Mouse (Mus musculus): Measurements from ENCODE around the gene A4gnt. TPM values are rescaled to one million over a fixed set of nuclear protein-coding genes. Genes with fewer than 3 reads are reported as not detected.

The A4gnt gene
- total and polyA plus RNA-seq, 2 experiments from 2014 or later, result 0.57 TPM; not detected in 1

GRCm38 (mm10) chr9:99622034-99622433, 9.7 kb downstream of the A4gnt start:
- WGBS, result 89% methylated on average over 1 of the region's 1 CpGs
- DNase-seq (no peak), ATAC-seq (no peak)
- H3K9me3 ChIP-seq (ENCODE audit: low read length), result no peaks in the 10 kb centered on the region
- no peak overlapping the region for H3K27ac ChIP-seq (ENCODE audit: low read depth, low read length)
- no peak overlapping the region for H3K4me2 ChIP-seq (ENCODE audit: low read depth)
- H3K4me1 ChIP-seq (ENCODE audit: insufficient read depth), result no peaks in the 10 kb centered on the region
- no peak for TF ChIP-seq CTCF (IDR thresholded peaks at IDR 0.05; ENCODE audit: low read depth)
- H3K36me3 ChIP-seq (ENCODE audit: insufficient read depth), result no peaks in the 10 kb centered on the region
- no peak overlapping the region for H3K9ac ChIP-seq
- no peak overlapping the region for H3K4me3 ChIP-seq (ENCODE audit: low read depth, low read length)
- H3K27me3 ChIP-seq (ENCODE audit: insufficient read depth, low read length), result no peaks in the 10 kb centered on the region

GRCm38 (mm10) chr9:99622966-99623365, 10.7 kb downstream of the A4gnt start:
- no peak for TF ChIP-seq CTCF (IDR thresholded peaks at IDR 0.05; ENCODE audit: low read depth)
- no peak overlapping the region for H3K27ac ChIP-seq (ENCODE audit: low read depth, low read length)
- DNase-seq (no peak), ATAC-seq (no peak)
- 37% methylated on average over 2 of the region's 2 CpGs for WGBS
- H3K9ac ChIP-seq, result no peak overlapping the region
- no peaks in the 10 kb centered on the region for H3K27me3 ChIP-seq (ENCODE audit: insufficient read depth, low read length)
- H3K9me3 ChIP-seq (ENCODE audit: low read length), result no peaks in the 10 kb centered on the region
- H3K36me3 ChIP-seq (ENCODE audit: insufficient read depth), result no peaks in the 10 kb centered on the region
- no peak overlapping the region for H3K4me2 ChIP-seq (ENCODE audit: low read depth)
- no peak overlapping the region for H3K4me3 ChIP-seq (ENCODE audit: low read depth, low read length)
- no peaks in the 10 kb centered on the region for H3K4me1 ChIP-seq (ENCODE audit: insufficient read depth)

- Histone ChIP-seq H3K9ac (no peak overlapping the region), H3K9me3 (ENCODE audit: low read length) (no peaks in the 10 kb centered on the region), H3K27me3 (ENCODE audit: insufficient read depth, low read length) (no peaks in the 10 kb centered on the region), H3K4me1 (ENCODE audit: insufficient read depth) (no peaks in the 10 kb centered on the region), H3K36me3 (ENCODE audit: insufficient read depth) (no peaks in the 10 kb centered on the region), H3K27ac (ENCODE audit: low read depth, low read length) (no peak overlapping the region), H3K4me3 (ENCODE audit: low read depth, low read length) (no peak overlapping the region), H3K4me2 (ENCODE audit: low read depth) (no peak overlapping the region)
- no peak for DNase-seq
- WGBS, result 77% methylated on average over 6 of the region's 6 CpGs
- ATAC-seq, result no peak
- TF ChIP-seq CTCF (IDR thresholded peaks at IDR 0.05; ENCODE audit: low read depth), result no peak
Observed at GRCm38 (mm10) chr9:99624117-99624516, 11.8 kb downstream of the A4gnt start.

GRCm38 (mm10) chr9:99628581-99628980, 16.3 kb downstream of the A4gnt start:
- no peak for TF ChIP-seq CTCF (IDR thresholded peaks at IDR 0.05; ENCODE audit: low read depth)
- Histone ChIP-seq H3K4me1 (ENCODE audit: insufficient read depth) (no peaks in the 10 kb centered on the region), H3K27ac (ENCODE audit: low read depth, low read length) (peak overlapping the region; percentile 89; the same call in 1 of the 2 replicates), H3K9me3 (ENCODE audit: low read length) (no peaks in the 10 kb centered on the region), H3K27me3 (ENCODE audit: insufficient read depth, low read length) (no peaks in the 10 kb centered on the region), H3K36me3 (ENCODE audit: insufficient read depth) (no peaks in the 10 kb centered on the region), H3K4me3 (ENCODE audit: low read depth, low read length) (no peak overlapping the region), H3K4me2 (ENCODE audit: low read depth) (peak overlapping the region; percentile 76), H3K9ac (no peak overlapping the region)
- ATAC-seq, result no peak
- 52% methylated on average over 4 of the region's 4 CpGs for WGBS
- DNase-seq, result no peak

- H3K4me1 ChIP-seq (ENCODE audit: insufficient read depth), result no peaks in the 10 kb centered on the region
- H3K9me3 ChIP-seq (ENCODE audit: low read length), result no peaks in the 10 kb centered on the region
- peak within 1 kb of the TSS; percentile 62 for H3K4me3 ChIP-seq (ENCODE audit: low read depth, low read length)
- H3K9ac ChIP-seq, result peak within 1 kb of the TSS; percentile 76
- H3K36me3 ChIP-seq (ENCODE audit: insufficient read depth), result no peaks in the 10 kb centered on the region; the same call in 1 of the 2 replicates
- ATAC-seq (peak; percentile 94), DNase-seq (peak; percentile 86)
- peak within 1 kb of the TSS; percentile 76 for H3K4me2 ChIP-seq (ENCODE audit: low read depth)
- H3K27ac ChIP-seq (ENCODE audit: low read depth, low read length), result peak within 1 kb of the TSS; percentile 89
- no peak for TF ChIP-seq CTCF (IDR thresholded peaks at IDR 0.05; ENCODE audit: low read depth)
- WGBS, result 2% methylated on average over 44 of the region's 44 CpGs
- H3K27me3 ChIP-seq (ENCODE audit: insufficient read depth, low read length), result no peaks in the 10 kb centered on the region
Observed at GRCm38 (mm10) chr9:99629281-99630011, 17.1 kb downstream of the A4gnt start, which contains the start of gene Dzip1l. Gene Dzip1l, plus strand, starts transcription at chr9:99629496.

GRCm38 (mm10) chr9:99630071-99630470, 17.8 kb downstream of the A4gnt start:
- DNase-seq (no peak), ATAC-seq (peak; percentile 9)
- no peaks in the 10 kb centered on the region for H3K4me1 ChIP-seq (ENCODE audit: insufficient read depth)
- TF ChIP-seq CTCF (IDR thresholded peaks at IDR 0.05; ENCODE audit: low read depth), result no peak
- H3K27me3 ChIP-seq (ENCODE audit: insufficient read depth, low read length), result no peaks in the 10 kb centered on the region
- WGBS, result under 1% methylated on average over 11 of the region's 11 CpGs
- H3K9me3 ChIP-seq (ENCODE audit: low read length), result no peaks in the 10 kb centered on the region
- no peaks in the 10 kb centered on the region; the same call in 1 of the 2 replicates for H3K36me3 ChIP-seq (ENCODE audit: insufficient read depth)
- peak overlapping the region; percentile 76 for H3K9ac ChIP-seq
- H3K4me2 ChIP-seq (ENCODE audit: low read depth), result peak overlapping the region; percentile 76
- H3K27ac ChIP-seq (ENCODE audit: low read depth, low read length), result peak overlapping the region; percentile 89
- H3K4me3 ChIP-seq (ENCODE audit: low read depth, low read length), result peak overlapping the region; percentile 62

GRCm38 (mm10) chr9:99630528-99631125, 18.3 kb downstream of the A4gnt start:
- Histone ChIP-seq H3K4me2 (ENCODE audit: low read depth) (peak overlapping the region; percentile 76), H3K27me3 (ENCODE audit: insufficient read depth, low read length) (no peaks in the 10 kb centered on the region), H3K4me1 (ENCODE audit: insufficient read depth) (no peaks in the 10 kb centered on the region), H3K36me3 (ENCODE audit: insufficient read depth) (peaks cover 4% of the 10 kb centered on the region; the same call in 1 of the 2 replicates), H3K4me3 (ENCODE audit: low read depth, low read length) (peak overlapping the region; percentile 62), H3K9ac (peak overlapping the region; percentile 76), H3K27ac (ENCODE audit: low read depth, low read length) (peak overlapping the region; percentile 89; the same call in 1 of the 2 replicates), H3K9me3 (ENCODE audit: low read length) (no peaks in the 10 kb centered on the region)
- no peak for DNase-seq
- TF ChIP-seq CTCF (IDR thresholded peaks at IDR 0.05; ENCODE audit: low read depth), result no peak
- ATAC-seq, result no peak
- WGBS, result 52% methylated on average over 9 of the region's 9 CpGs

Data from forebrain, postnatal 0 days (tissue).